ENCODE assay signal across 24 mouse cellular contexts in the genomic region with DNA sequence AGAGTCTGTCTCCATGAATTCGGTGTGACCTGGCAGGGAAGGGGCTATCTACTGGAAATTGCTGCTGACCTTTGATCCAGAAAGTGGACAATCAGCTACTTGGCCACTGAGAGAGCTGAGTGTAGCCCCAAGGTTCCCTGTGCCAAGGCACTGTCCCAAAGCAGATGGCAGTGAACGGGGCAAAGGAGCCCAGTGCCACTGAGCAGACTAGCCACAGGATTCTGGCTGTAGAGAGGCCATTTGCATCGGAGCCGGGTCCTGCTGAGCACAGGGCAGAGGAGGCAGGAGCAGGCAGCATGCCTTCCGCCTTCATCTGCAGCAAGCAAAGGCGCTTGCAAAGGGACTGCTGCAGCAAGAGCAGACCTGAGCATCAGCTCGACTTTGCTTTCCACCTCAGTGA. TPM values are rescaled to one million over a fixed set of nuclear protein-coding genes. Genes with fewer than 3 reads are reported as not detected.
A peak's percentile ranks its signal among the peaks of the same experiment; 100 is the strongest.
DNase-seq lines count a peak whose midpoint lies in the region; ATAC-seq and TF ChIP-seq lines count a peak whose summit lies in the region.
"Had no signal": no experiment of that assay in that cellular context is flagged by ENCODE, and none has a peak within 500 bp of the region (broad histone marks: within the 10 kb centered on the region; RNA-seq: fewer than 3 reads in every experiment).

No protein-coding gene starts in this region.

- no peak for TF ChIP-seq CTCF in forebrain, postnatal 0 days (IDR thresholded peaks at IDR 0.05; ENCODE audit: low read depth)
- no peak for TF ChIP-seq CTCF in testis, adult 2 months (IDR thresholded peaks at IDR 0.05; ENCODE audit: control insufficient read depth, insufficient read depth, insufficient replicate concordance, low read depth, low read length)

- peak; percentile 16 for DNase-seq in forebrain, embryonic 14.5 days (ENCODE audit: low spot score)
- DNase-seq in forebrain, postnatal 0 days: no peak
- no peak for DNase-seq in testis, postnatal 14 days (ENCODE audit: low spot score)
- peak; percentile 85 to 94 for DNase-seq in cerebellum, postnatal 10 days
- no peak for DNase-seq in heart, adult 9 months (ENCODE audit: low spot score in 2 of 2)
- DNase-seq: adrenal gland, postnatal 10 days; gastrocnemius, postnatal 25 days; heart, adult 18-20 months; heart, postnatal 36 days; kidney, adult 8-10 months; kidney, postnatal 10 days; liver, postnatal 0 days; thymus, postnatal 25 days had no signal

- no peak overlapping the region for H3K4me2 ChIP-seq in forebrain, embryonic 14.5 days (ENCODE audit: low read length)
- no peak overlapping the region for H3K4me2 ChIP-seq in forebrain, postnatal 0 days (ENCODE audit: low read depth)
- H3K4me2 ChIP-seq: hindbrain, embryonic 14.5 days; limb, embryonic 12.5 days; liver, embryonic 11.5 days; midbrain, embryonic 13.5 days had no signal

- 9% methylated on average over 7 of the region's 7 CpGs for WGBS in forebrain, embryonic 14.5 days
- WGBS in forebrain, postnatal 0 days: 17% methylated on average over 7 of the region's 7 CpGs

- H3K36me3 ChIP-seq in forebrain, embryonic 14.5 days (ENCODE audit: control insufficient read depth, insufficient read depth, low read length): no peaks in the 10 kb centered on the region
- no peaks in the 10 kb centered on the region for H3K36me3 ChIP-seq in forebrain, postnatal 0 days (ENCODE audit: insufficient read depth)
- H3K36me3 ChIP-seq in testis, adult 2 months (ENCODE audit: control insufficient read depth, insufficient read depth, low read length): no peaks in the 10 kb centered on the region
- H3K36me3 ChIP-seq: limb, embryonic 12.5 days; midbrain, embryonic 13.5 days had no signal

- H3K9ac ChIP-seq in forebrain, embryonic 14.5 days (ENCODE audit: low read length): no peak overlapping the region
- H3K9ac ChIP-seq in forebrain, postnatal 0 days: no peak overlapping the region
- H3K9ac ChIP-seq: hindbrain, embryonic 14.5 days; limb, embryonic 12.5 days; liver, postnatal 0 days; midbrain, embryonic 13.5 days had no signal

- H3K27me3 ChIP-seq in forebrain, embryonic 14.5 days (replicated peaks; ENCODE audit: control insufficient read depth, insufficient read depth, low read length): peaks cover 20% of the 10 kb centered on the region
- peaks cover 13% of the 10 kb centered on the region; the same call in 1 of the 2 replicates for H3K27me3 ChIP-seq in forebrain, postnatal 0 days (ENCODE audit: insufficient read depth, low read length)
- H3K27me3 ChIP-seq in testis, adult 2 months (ENCODE audit: control insufficient read depth, insufficient read depth, low read length): no peaks in the 10 kb centered on the region

- H3K27ac ChIP-seq in forebrain, embryonic 14.5 days (ENCODE audit: low read depth, low read length): no peak overlapping the region
- H3K27ac ChIP-seq in forebrain, postnatal 0 days (ENCODE audit: low read depth, low read length): no peak overlapping the region
- no peak overlapping the region for H3K27ac ChIP-seq in testis, adult 2 months (ENCODE audit: control insufficient read depth, insufficient read depth, low read depth, low read length)
- H3K27ac ChIP-seq: hindbrain, embryonic 14.5 days; limb, embryonic 12.5 days; midbrain, embryonic 13.5 days had no signal

- no peak overlapping the region for H3K4me3 ChIP-seq in forebrain, embryonic 14.5 days (ENCODE audit: low read depth, low read length)
- no peak overlapping the region for H3K4me3 ChIP-seq in forebrain, postnatal 0 days (ENCODE audit: low read depth, low read length)
- peak overlapping the region; percentile 90 for H3K4me3 ChIP-seq in testis, adult 2 months (ENCODE audit: control insufficient read depth, low read depth, low read length)
- H3K4me3 ChIP-seq: limb, embryonic 12.5 days; midbrain, embryonic 13.5 days had no signal

- no peak for TF ChIP-seq POLR2A in testis, adult 2 months (IDR thresholded peaks at IDR 0.05; ENCODE audit: control insufficient read depth, low read depth, low read length)

- no peak for ATAC-seq in forebrain, embryonic 14.5 days
- ATAC-seq in forebrain, postnatal 0 days: no peak
- ATAC-seq in erythroid progenitor cell, adult 5-6 weeks (replicated peaks; ENCODE audit: low FRiP score, poor library complexity, severe bottlenecking): no peak
- ATAC-seq: liver, postnatal 0 days; lung, postnatal 0 days; midbrain, embryonic 13.5 days had no signal

- no peaks in the 10 kb centered on the region for H3K4me1 ChIP-seq in forebrain, embryonic 14.5 days (ENCODE audit: control insufficient read depth, insufficient read depth, low read length)
- H3K4me1 ChIP-seq in forebrain, postnatal 0 days (ENCODE audit: insufficient read depth): no peaks in the 10 kb centered on the region
- peaks cover 17% of the 10 kb centered on the region for H3K4me1 ChIP-seq in testis, adult 2 months (ENCODE audit: control insufficient read depth, insufficient read depth, low read length)
- H3K4me1 ChIP-seq: limb, embryonic 12.5 days had no signal

- no peaks in the 10 kb centered on the region for H3K9me3 ChIP-seq in forebrain, embryonic 14.5 days (replicated peaks; ENCODE audit: control insufficient read depth, low read length)
- no peaks in the 10 kb centered on the region for H3K9me3 ChIP-seq in forebrain, postnatal 0 days (ENCODE audit: low read length)
- H3K9me3 ChIP-seq: limb, embryonic 12.5 days; midbrain, embryonic 13.5 days had no signal

RNA-seq across cellular contexts. Expression of a gene that starts 1.6 kb away (rescaled TPM):
- polyA plus RNA-seq in forebrain, embryonic 14.5 days (2014; fragmentation: Nextera tagmentation; extraction: Ambion mirVana): 0.27 and 0.50 TPM in 2 replicates
- 1.5 and 1.9 TPM in 2 replicates for total RNA-seq in forebrain, postnatal 0 days (2014; rRNA removed)
- polyA plus RNA-seq in forebrain, postnatal 0 days (2015; fragmentation: Nextera tagmentation; extraction: Ambion mirVana): 1.9 TPM in 2 replicates
- 134 and 154 TPM in 2 replicates for polyA plus RNA-seq in testis, adult 2 months (2012; rRNA removed)
- not detected in 2 replicates for total RNA-seq in erythroid progenitor cell, adult 5-6 weeks (2015; ENCODE audit: low replicate concordance)
- not detected in 2 replicates for total RNA-seq in erythroid progenitor cell, adult 5-6 weeks (2017; ENCODE audit: low replicate concordance)
- total RNA-seq: adrenal gland, postnatal 10 days; gastrocnemius, postnatal 25 days; heart, adult 18-20 months; heart, postnatal 36 days; megakaryocyte progenitor cell, adult 5-6 weeks had no signal
- polyA plus RNA-seq: heart, embryonic 14.5 days; intestine, embryonic 14.5 days; limb, embryonic 12.5 days; liver, embryonic 11.5 days; liver, postnatal 0 days; lung, postnatal 0 days; spleen, adult 2 months had no signal

RNA-seq across cellular contexts. Expression of a gene that starts 18.6 kb away (rescaled TPM):
- 3.2 and 4.7 TPM in 2 replicates for polyA plus RNA-seq in forebrain, embryonic 14.5 days (2014; fragmentation: Nextera tagmentation; extraction: Ambion mirVana)
- 24.3 and 35.8 TPM in 2 replicates for total RNA-seq in forebrain, postnatal 0 days (2014; rRNA removed)
- polyA plus RNA-seq in forebrain, postnatal 0 days (2015; fragmentation: Nextera tagmentation; extraction: Ambion mirVana): 3.8 and 5.5 TPM in 2 replicates
- 1.5 and 2.6 TPM in 2 replicates for polyA plus RNA-seq in testis, adult 2 months (2012; rRNA removed)
- total RNA-seq in erythroid progenitor cell, adult 5-6 weeks (2015; ENCODE audit: low replicate concordance): not detected in 2 replicates
- total RNA-seq in erythroid progenitor cell, adult 5-6 weeks (2017; ENCODE audit: low replicate concordance): not detected in 2 replicates
- total RNA-seq: gastrocnemius, postnatal 25 days; heart, adult 18-20 months; megakaryocyte progenitor cell, adult 5-6 weeks had no signal
- polyA plus RNA-seq: liver, postnatal 0 days had no signal

Comparison
In these comparisons a context has a peak if more than half of its experiments do, and no peak if none do; other contexts are left out.
1. DNase-seq: peak in forebrain, embryonic 14.5 days (single experiment) and cerebellum, postnatal 10 days (2 of 2); none in forebrain, postnatal 0 days (single experiment), testis, postnatal 14 days (single experiment) and heart, adult 9 months (0 of 2).
2. RNA of a gene that starts 1.6 kb away (polyA plus RNA-seq): 134 to 154 TPM in testis, adult 2 months; 1.9 TPM in forebrain, postnatal 0 days and 0.27 to 0.50 TPM in forebrain, embryonic 14.5 days; every median in the first group is over 10 times any median in the second.